Mouse (Mus musculus): ENCODE results near the gene Gbf1. TPM values are rescaled to one million over a fixed set of nuclear protein-coding genes. Genes with fewer than 3 reads are reported as not detected.
A peak's percentile ranks its signal among the peaks of the same experiment; 100 is the strongest.

The Gbf1 gene
- polyA plus RNA-seq, 1 experiment from 2014 or later: 69.9 TPM

GRCm38 (mm10) chr19:46329951-46330350, 177.6 kb downstream of the Gbf1 start:
- Histone ChIP-seq H3K4me2 (replicated peaks) (peak overlapping the region; percentile 98), H3K4me3 (peak overlapping the region; percentile 1; the same call in 1 of the 2 replicates), H3K27ac (replicated peaks) (no peak overlapping the region), H3K9me3 (no peaks in the 10 kb centered on the region), H3K4me1 (peaks cover 45% of the 10 kb centered on the region), H3K36me3 (peaks cover 19% of the 10 kb centered on the region), H3K9ac (replicated peaks) (no peak overlapping the region), H3K27me3 (peaks cover 31% of the 10 kb centered on the region)
- ATAC-seq (ENCODE audit: low FRiP score, low read depth): 0 out of 2 replicates have a peak, but pooled peaks have one; percentile 28
- 4% methylated on average over 16 of the region's 16 CpGs for WGBS

DNA sequence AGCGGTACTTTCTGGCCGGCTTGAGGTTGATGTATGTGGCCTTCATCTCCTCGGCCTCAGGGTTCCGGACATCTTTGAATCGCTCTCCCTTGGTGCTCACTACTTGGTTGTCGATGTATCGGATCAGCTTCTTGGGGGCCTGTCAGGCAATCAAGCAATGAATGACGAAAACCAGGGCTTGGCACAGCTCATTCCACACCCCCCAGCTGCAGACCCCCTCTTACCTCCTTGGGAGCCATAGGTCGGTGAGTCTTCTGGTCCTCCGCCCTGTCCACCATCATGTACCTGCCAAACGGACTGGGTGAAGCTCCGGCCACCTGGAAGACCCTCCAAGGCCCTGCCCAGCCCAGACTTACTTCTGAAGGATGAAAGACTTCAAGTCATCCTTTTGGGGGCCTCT, 178.4 kb downstream of the Gbf1 start:
- no peak for ATAC-seq (ENCODE audit: low FRiP score, low read depth)
- Histone ChIP-seq H3K4me3 (no peak overlapping the region), H3K9ac (replicated peaks) (no peak overlapping the region), H3K9me3 (no peaks in the 10 kb centered on the region), H3K4me2 (replicated peaks) (no peak overlapping the region), H3K36me3 (peaks cover 24% of the 10 kb centered on the region), H3K4me1 (peaks cover 45% of the 10 kb centered on the region), H3K27me3 (peaks cover 23% of the 10 kb centered on the region), H3K27ac (replicated peaks) (no peak overlapping the region)
- WGBS: 93% methylated on average over 12 of the region's 12 CpGs

DNA sequence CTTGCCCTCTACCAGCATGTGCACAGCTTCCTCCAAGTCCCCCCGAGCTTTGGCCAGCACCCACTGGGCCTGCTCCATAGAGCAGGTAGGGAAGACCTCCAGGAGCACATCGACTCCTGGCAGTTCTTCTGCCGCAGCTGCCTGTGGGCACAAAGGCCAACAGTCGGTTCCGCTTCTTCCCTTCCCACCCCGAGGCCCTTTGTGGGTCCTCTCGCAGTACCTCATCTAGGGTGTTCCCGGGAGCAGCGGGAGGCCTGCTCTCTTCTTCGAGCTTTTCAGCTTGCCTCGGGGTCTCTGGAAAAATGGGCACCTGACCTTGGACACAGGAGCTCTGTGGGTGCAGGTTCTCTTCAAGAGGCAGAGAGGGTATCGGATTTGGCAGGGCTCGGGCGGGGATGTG, 179.0 kb downstream of the Gbf1 start:
- H3K4me1 ChIP-seq: peaks cover 38% of the 10 kb centered on the region
- H3K27me3 ChIP-seq: peaks cover 17% of the 10 kb centered on the region; the same call in 1 of the 2 replicates
- no peak overlapping the region for H3K27ac ChIP-seq (replicated peaks)
- peaks cover 25% of the 10 kb centered on the region for H3K36me3 ChIP-seq
- no peak overlapping the region for H3K4me2 ChIP-seq (replicated peaks)
- no peak overlapping the region for H3K9ac ChIP-seq (replicated peaks)
- ATAC-seq (ENCODE audit: low FRiP score, low read depth): no peak
- no peak overlapping the region for H3K4me3 ChIP-seq
- H3K9me3 ChIP-seq: no peaks in the 10 kb centered on the region
- WGBS: 93% methylated on average over 14 of the region's 14 CpGs

DNA sequence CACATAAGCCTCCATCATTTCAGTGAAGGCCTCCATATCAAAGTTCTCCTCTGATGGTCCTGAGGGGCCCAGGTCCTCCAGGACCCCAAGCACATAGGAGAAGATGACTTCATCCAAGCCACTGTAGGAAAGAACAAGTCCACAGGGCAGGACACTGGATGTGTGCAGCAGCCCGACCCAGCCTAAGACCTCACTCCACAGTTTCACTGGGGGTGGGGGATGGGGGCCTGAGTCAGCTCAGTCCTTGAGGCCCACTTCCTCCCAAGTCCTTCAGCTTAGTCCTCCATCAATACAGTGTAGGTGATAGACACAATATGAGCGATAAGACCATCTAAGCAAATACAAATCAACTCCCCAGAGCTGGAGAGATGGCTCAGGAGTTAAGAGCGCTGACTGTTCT, 179.6 kb downstream of the Gbf1 start:
- Histone ChIP-seq H3K4me3 (no peak overlapping the region), H3K9ac (replicated peaks) (no peak overlapping the region), H3K9me3 (no peaks in the 10 kb centered on the region), H3K27me3 (peaks cover 14% of the 10 kb centered on the region; the same call in 1 of the 2 replicates), H3K4me1 (peaks cover 34% of the 10 kb centered on the region), H3K4me2 (replicated peaks) (no peak overlapping the region), H3K36me3 (peaks cover 25% of the 10 kb centered on the region), H3K27ac (replicated peaks) (no peak overlapping the region)
- WGBS: 94% methylated on average over 3 of the region's 3 CpGs
- no peak for ATAC-seq (ENCODE audit: low FRiP score, low read depth)

DNA sequence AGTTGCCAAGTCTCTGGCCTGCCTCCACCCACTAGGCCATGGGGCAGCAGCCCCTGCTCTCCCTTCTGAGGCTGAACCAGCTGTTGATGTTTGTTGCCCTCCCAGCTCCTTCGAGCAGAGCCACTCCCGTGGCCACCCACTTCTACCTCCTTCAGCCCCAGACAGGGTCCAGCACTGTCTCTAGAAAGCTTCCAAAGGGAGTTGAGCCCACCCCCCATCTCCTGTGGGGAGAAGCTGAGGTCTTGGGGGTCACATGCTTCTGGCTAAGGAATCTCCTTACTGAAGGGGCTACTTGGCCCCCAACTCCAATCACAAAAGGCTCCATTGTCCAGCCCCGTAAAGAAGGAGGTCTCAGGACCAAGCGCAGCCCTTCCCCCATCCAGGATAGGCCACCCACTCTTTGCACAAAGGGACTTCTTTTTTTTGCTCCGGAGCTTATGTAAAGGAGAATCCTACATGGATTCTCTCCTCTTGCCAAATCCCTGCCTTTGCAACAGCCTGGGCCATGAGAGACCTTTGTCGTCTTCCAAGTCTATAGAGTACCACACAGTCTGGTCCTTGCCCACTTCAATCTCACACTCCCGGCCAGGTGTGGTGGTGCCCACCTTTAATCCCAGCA, 180.5 kb downstream of the Gbf1 start:
- Histone ChIP-seq H3K27ac (replicated peaks) (0 out of 2 replicates have a peak overlapping the region, but pooled peaks have one; percentile 25), H3K4me3 (no peak overlapping the region), H3K9ac (replicated peaks) (0 out of 2 replicates have a peak overlapping the region, but pooled peaks have one; percentile 2), H3K9me3 (no peaks in the 10 kb centered on the region), H3K27me3 (peaks cover 14% of the 10 kb centered on the region; the same call in 1 of the 2 replicates), H3K36me3 (peaks cover 25% of the 10 kb centered on the region), H3K4me2 (replicated peaks) (no peak overlapping the region), H3K4me1 (peaks cover 36% of the 10 kb centered on the region)
- no peak for ATAC-seq (ENCODE audit: low FRiP score, low read depth)
- WGBS: 27% methylated on average over 7 of the region's 7 CpGs

DNA sequence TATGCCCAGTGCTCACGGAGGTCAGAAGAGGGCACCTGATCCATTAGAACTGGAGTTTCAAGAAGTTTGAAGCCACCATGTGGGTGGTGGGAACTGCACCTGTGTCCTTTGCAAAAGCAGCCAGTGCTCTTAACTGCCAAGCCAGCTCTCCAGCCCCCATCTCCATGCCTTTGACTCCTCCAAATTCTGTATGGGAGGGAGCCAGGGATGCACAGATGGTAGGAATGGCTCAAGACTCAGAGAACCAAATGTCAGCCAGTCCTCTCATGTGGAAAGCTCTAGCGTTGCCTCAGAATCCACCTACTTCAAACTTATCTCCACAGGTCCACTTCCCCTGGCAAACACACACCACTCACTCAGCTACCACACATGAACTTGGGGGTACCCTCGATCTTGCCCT, 181.6 kb downstream of the Gbf1 start:
- Histone ChIP-seq H3K27me3 (peaks cover 14% of the 10 kb centered on the region; the same call in 1 of the 2 replicates), H3K36me3 (peaks cover 25% of the 10 kb centered on the region), H3K27ac (replicated peaks) (no peak overlapping the region), H3K4me3 (no peak overlapping the region), H3K4me1 (peaks cover 33% of the 10 kb centered on the region), H3K9ac (replicated peaks) (no peak overlapping the region), H3K9me3 (no peaks in the 10 kb centered on the region), H3K4me2 (replicated peaks) (no peak overlapping the region)
- WGBS: 92% methylated on average over 3 of the region's 3 CpGs
- no peak for ATAC-seq (ENCODE audit: low FRiP score, low read depth)

Other genes starting within 250 kb of the Gbf1 start
- gene Armh3, start 154.0 kb upstream of the Gbf1 start, polyA plus RNA-seq (2016; fragmentation: Nextera tagmentation; extraction: Ambion mirVana): 20.9 and 22.6 TPM in 2 replicates
- 2.9 and 4.0 TPM in 2 replicates for gene Hps6, start 149.0 kb upstream of the Gbf1 start, polyA plus RNA-seq (2016; fragmentation: Nextera tagmentation; extraction: Ambion mirVana)
- gene Pprc1, start 107.6 kb upstream of the Gbf1 start, polyA plus RNA-seq (2016; fragmentation: Nextera tagmentation; extraction: Ambion mirVana): 30.0 and 32.2 TPM in 2 replicates
- gene Ldb1, start 107.3 kb upstream of the Gbf1 start, polyA plus RNA-seq (2016; fragmentation: Nextera tagmentation; extraction: Ambion mirVana): 126 and 134 TPM in 2 replicates
- gene Nolc1, start 76.6 kb upstream of the Gbf1 start, polyA plus RNA-seq (2016; fragmentation: Nextera tagmentation; extraction: Ambion mirVana): 103 and 109 TPM in 2 replicates
- 0.24 and 0.39 TPM in 2 replicates for gene Elovl3, start 20.6 kb upstream of the Gbf1 start, polyA plus RNA-seq (2016; fragmentation: Nextera tagmentation; extraction: Ambion mirVana)
- 4.0 and 4.2 TPM in 2 replicates for gene Pitx3, start 4.2 kb upstream of the Gbf1 start, polyA plus RNA-seq (2016; fragmentation: Nextera tagmentation; extraction: Ambion mirVana)
- 3.6 and 4.2 TPM in 2 replicates for gene Nfkb2, start 151.8 kb downstream of the Gbf1 start, polyA plus RNA-seq (2016; fragmentation: Nextera tagmentation; extraction: Ambion mirVana)
- 31.4 and 31.9 TPM in 2 replicates for gene Psd, start 174.6 kb downstream of the Gbf1 start, polyA plus RNA-seq (2016; fragmentation: Nextera tagmentation; extraction: Ambion mirVana)
- gene Fbxl15, start 175.7 kb downstream of the Gbf1 start, polyA plus RNA-seq (2016; fragmentation: Nextera tagmentation; extraction: Ambion mirVana): 27.6 and 32.6 TPM in 2 replicates
- 228 and 237 TPM in 2 replicates for gene Cuedc2, start 186.2 kb downstream of the Gbf1 start, polyA plus RNA-seq (2016; fragmentation: Nextera tagmentation; extraction: Ambion mirVana)
- 6.5 and 7.1 TPM in 2 replicates for gene Mfsd13a, start 188.6 kb downstream of the Gbf1 start, polyA plus RNA-seq (2016; fragmentation: Nextera tagmentation; extraction: Ambion mirVana)
- 1.4 TPM in 2 replicates for gene 2310034G01Rik, start 197.8 kb downstream of the Gbf1 start, polyA plus RNA-seq (2016; fragmentation: Nextera tagmentation; extraction: Ambion mirVana)
- gene Actr1a, start 243.2 kb downstream of the Gbf1 start, polyA plus RNA-seq (2016; fragmentation: Nextera tagmentation; extraction: Ambion mirVana): 242 and 258 TPM in 2 replicates
- 42.4 and 43.7 TPM in 2 replicates for gene Sufu, start 244.4 kb downstream of the Gbf1 start, polyA plus RNA-seq (2016; fragmentation: Nextera tagmentation; extraction: Ambion mirVana)